Mouse (Mus musculus) olfactory bulb, adult 2 months (tissue): ENCODE measurements around the gene Sv2a. TPM values are rescaled to one million over a fixed set of nuclear protein-coding genes. Genes with fewer than 3 reads are reported as not detected.
"Not testable (repeated sequence)": the region's sequence is repeated elsewhere in the genome, so short reads cannot be mapped to it uniquely, and the experiment has no call there.

ENCODE experiments used
- H3K27ac ChIP-seq: fragments of 200-500 bp; 2 replicates; pipeline ENCODE4 v1.5.1; 2012; ENCODE audit warnings: low read depth, low read length; ENCODE audit not compliant: insufficient read depth
- H3K4me1 ChIP-seq: fragments of 200-500 bp; 2 replicates; pipeline ENCODE4 v1.6.1; 2012; ENCODE audit warnings: low read length; ENCODE audit not compliant: control insufficient read depth, insufficient read depth
- H3K4me3 ChIP-seq: fragments of 200-500 bp; 2 replicates; pipeline ENCODE4 v1.5.1; 2012; ENCODE audit warnings: mild to moderate bottlenecking, low read depth, low read length, moderate library complexity; ENCODE audit not compliant: insufficient read depth
- CTCF ChIP-seq: fragments of 200-500 bp; IDR thresholded peaks from 2 replicates; pipeline ENCODE4 v1.5.1; 2012; ENCODE audit warnings: low read depth, mild to moderate bottlenecking, low read length, moderate library complexity; ENCODE audit not compliant: insufficient read depth
- POLR2A ChIP-seq: fragments of 200-500 bp; IDR thresholded peaks from 2 replicates; pipeline ENCODE4 v1.6.1; 2012; ENCODE audit warnings: mild to moderate bottlenecking, low read depth, low read length, moderate library complexity; ENCODE audit not compliant: insufficient read depth
- WGBS: fragments of 180-500 bp; shearing (Covaris S2); methylation state at CpG from one replicate; pipeline ENCODE4 v1.1.7; 2018; 5-methylcytosine and 5-hydroxymethylcytosine counted together
- polyA plus RNA-seq: library from polyadenylated mRNA; stranded (reverse); fragments of >200 nt; gene quantifications from 2 replicates; pipeline ENCODE4 v1.2.4, GENCODE M21; 2012; ENCODE audit warnings: low replicate concordance; ENCODE audit not compliant: missing spikeins, insufficient read depth, insufficient read length

The Sv2a gene
- polyA plus RNA-seq, 1 experiment: not detected

- TF ChIP-seq CTCF (no peak), POLR2A (no peak)
- Histone ChIP-seq H3K27ac (peak overlapping the region; percentile 76), H3K4me3 (no peak overlapping the region), H3K4me1 (peaks cover 44% of the 10 kb centered on the region)
- 35% methylated on average over 12 of the region's 12 CpGs for WGBS
These were observed 12.0 kb downstream of the Sv2a start for GRCm38 (mm10) chr3:96192977-96193376.

- no peak overlapping the region for H3K4me3 ChIP-seq
- TF ChIP-seq CTCF (no peak), POLR2A (no peak)
- H3K27ac ChIP-seq: no peak overlapping the region
- 86% methylated on average over 10 of the region's 10 CpGs for WGBS
- peaks cover 31% of the 10 kb centered on the region for H3K4me1 ChIP-seq
These were observed 14.0 kb downstream of the Sv2a start for GRCm38 (mm10) chr3:96194966-96195365.

GRCm38 (mm10) chr3:96195616-96196313, 14.8 kb downstream of the Sv2a start:
- 88% methylated on average over 11 of the region's 11 CpGs for WGBS
- H3K4me3 ChIP-seq: no peak overlapping the region
- no peak for TF ChIP-seq POLR2A
- H3K27ac ChIP-seq: no peak overlapping the region
- peaks cover 25% of the 10 kb centered on the region for H3K4me1 ChIP-seq

- Histone ChIP-seq H3K4me1 (peaks cover 25% of the 10 kb centered on the region), H3K4me3 (peak overlapping the region; percentile 79), H3K27ac (peak overlapping the region; percentile 99)
- no peak for TF ChIP-seq CTCF
- no peak for TF ChIP-seq POLR2A
- WGBS: 8% methylated on average over 27 of the region's 27 CpGs
These were observed 15.6 kb downstream of the Sv2a start for GRCm38 (mm10) chr3:96196437-96197128.

DNA sequence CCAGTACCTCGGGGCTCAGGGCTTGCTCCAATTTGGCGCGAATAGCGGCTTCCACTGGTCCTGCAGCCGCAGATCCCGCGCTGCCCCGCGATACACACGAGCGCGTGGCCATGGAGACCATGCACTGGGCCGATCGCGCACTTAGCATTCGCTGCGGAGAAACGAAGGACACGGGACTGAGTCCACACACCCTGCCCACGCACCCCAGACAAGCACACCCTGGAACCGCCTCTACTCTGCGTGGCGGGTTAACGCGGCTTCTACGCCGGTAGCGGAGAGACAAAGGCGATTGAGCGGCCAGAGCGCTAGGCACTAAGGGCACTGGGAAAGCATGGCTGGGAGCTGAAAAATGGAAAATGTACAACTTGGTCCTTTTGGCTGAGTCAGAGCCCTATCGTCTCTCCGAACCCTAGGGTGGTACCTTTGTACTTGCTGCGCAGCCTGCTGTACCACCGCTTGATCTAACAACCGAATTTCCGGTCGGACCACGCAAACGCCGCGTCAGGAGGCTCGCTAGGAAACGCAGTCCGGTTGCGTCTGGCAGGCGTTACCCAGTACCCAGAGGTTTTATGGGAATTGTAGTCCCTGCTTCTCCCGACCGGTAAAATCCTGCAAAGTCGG, 16.3 kb downstream of the Sv2a start:
- Histone ChIP-seq H3K4me3 (peak overlapping the region; percentile 79), H3K27ac (peak overlapping the region; percentile 99), H3K4me1 (peaks cover 24% of the 10 kb centered on the region)
- TF ChIP-seq POLR2A: peak; percentile 82
- TF ChIP-seq CTCF: no peak
- under 1% methylated on average over 50 of the region's 50 CpGs for WGBS

DNA sequence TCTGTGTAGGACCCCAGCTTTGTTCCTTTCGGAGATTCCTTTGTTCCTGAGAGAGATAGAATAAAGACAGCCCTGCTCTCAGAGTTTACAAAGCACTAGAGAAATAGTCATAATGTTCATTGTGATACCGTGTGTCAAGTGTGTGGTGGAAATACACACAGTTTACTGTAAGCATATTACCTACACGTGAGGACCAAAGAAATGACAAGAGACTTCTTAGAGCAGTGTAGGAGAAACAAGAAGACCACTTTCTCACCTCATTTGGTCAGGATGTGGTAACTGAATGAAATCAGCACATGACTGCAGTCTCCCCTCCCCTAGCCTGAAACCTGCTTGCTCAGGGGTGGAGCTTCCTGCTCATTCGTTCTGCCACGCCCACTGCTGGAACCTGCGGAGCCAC, 17.2 kb downstream of the Sv2a start:
- WGBS: 8% methylated on average over 6 of the region's 6 CpGs
- Histone ChIP-seq H3K4me1 (peaks cover 17% of the 10 kb centered on the region), H3K27ac (no peak overlapping the region), H3K4me3 (no peak overlapping the region)
- TF ChIP-seq CTCF (no peak), POLR2A (no peak)

- peaks cover 13% of the 10 kb centered on the region for H3K4me1 ChIP-seq
- H3K4me3 ChIP-seq, H3K27ac ChIP-seq: not testable (repeated sequence)
- 29% methylated on average over 8 of the region's 8 CpGs for WGBS
These were observed 17.8 kb downstream of the Sv2a start for GRCm38 (mm10) chr3:96198601-96199251.

DNA sequence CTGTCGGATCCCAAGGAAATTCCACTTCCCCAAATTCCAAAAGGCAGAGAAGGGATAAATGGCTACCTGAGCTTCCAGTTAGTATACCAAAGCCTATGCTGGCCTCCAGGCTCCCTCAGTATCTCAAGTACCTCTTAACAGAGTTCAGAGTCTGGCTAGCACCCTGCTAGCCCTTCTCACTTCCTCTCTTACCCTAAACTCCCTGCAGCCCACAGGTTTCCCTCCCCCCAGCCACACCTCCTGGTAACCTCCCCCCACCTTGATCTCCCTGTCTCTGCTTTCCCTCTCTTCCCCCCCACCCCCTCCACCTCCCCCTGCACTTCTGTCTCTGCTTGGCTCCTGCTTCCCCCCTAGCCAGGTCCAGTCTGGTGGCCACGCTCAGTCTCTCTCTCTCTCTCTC, 18.8 kb downstream of the Sv2a start:
- Histone ChIP-seq H3K4me3 (no peak overlapping the region), H3K27ac (no peak overlapping the region), H3K4me1 (peaks cover 5% of the 10 kb centered on the region)
- no peak for TF ChIP-seq POLR2A
- no peak for TF ChIP-seq CTCF
- 76% methylated on average over 2 of the region's 2 CpGs for whole genome bisulfite sequencing

GRCm38 (mm10) chr3:96207819-96208218, 26.9 kb downstream of the Sv2a start:
- Histone ChIP-seq H3K4me3 (no peak overlapping the region), H3K4me1 (no peaks in the 10 kb centered on the region), H3K27ac (no peak overlapping the region)
- WGBS: 80% methylated on average over 3 of the region's 3 CpGs
- TF ChIP-seq POLR2A (no peak), CTCF (no peak)
